Comparison of ENCODE assay signal across 10 mouse cellular contexts in genomic region chr12:72973161-72973560, GRCm38 (mm10). TPM values are rescaled to one million over a fixed set of nuclear protein-coding genes. Genes with fewer than 3 reads are reported as not detected.
A peak's percentile ranks its signal among the peaks of the same experiment; 100 is the strongest.
DNase-seq lines count a peak whose midpoint lies in the region; ATAC-seq and TF ChIP-seq lines count a peak whose summit lies in the region.
"Had no signal": no experiment of that assay in that cellular context is flagged by ENCODE, and none has a peak within 500 bp of the region (broad histone marks: within the 10 kb centered on the region; RNA-seq: fewer than 3 reads in every experiment).

No protein-coding gene starts in this region.

- peak; percentile 30 to 31 for DNase-seq in adrenal gland, adult 18-20 months (ENCODE audit: low spot score in 2 of 2)
- no peak for DNase-seq in adrenal gland, postnatal 4 days (ENCODE audit: low spot score in 2 of 2)
- DNase-seq in neural tube, embryonic 10.5 days (ENCODE audit: extremely low spot score, low spot score): peak; percentile 33
- peak; percentile 79 to 82 for DNase-seq in cerebellum, postnatal 10 days
- peak; percentile 59 for DNase-seq in induced T-regulatory cell, adult 2 months (ENCODE audit: low read depth)
- peak; percentile 60 for DNase-seq in limb, embryonic 11.5 days (ENCODE audit: low spot score)

- WGBS in neural tube, embryonic 15.5 days: 15% methylated on average over 6 of the region's 6 CpGs
- 12% methylated on average over 6 of the region's 6 CpGs for WGBS in limb, embryonic 11.5 days
- WGBS in small intestine, adult 2 months: 2% methylated on average over 6 of the region's 6 CpGs

- H3K9me3 ChIP-seq in neural tube, embryonic 15.5 days (replicated peaks): no peaks in the 10 kb centered on the region
- H3K9me3 ChIP-seq in limb, embryonic 11.5 days (ENCODE audit: control insufficient read depth, low read length): no peaks in the 10 kb centered on the region

- H3K27ac ChIP-seq in neural tube, embryonic 15.5 days (replicated peaks): no peak overlapping the region
- no peak overlapping the region for H3K27ac ChIP-seq in limb, embryonic 11.5 days (replicated peaks; ENCODE audit: low read depth, low read length)
- H3K27ac ChIP-seq in small intestine, adult 2 months (ENCODE audit: insufficient read depth, low read depth, low read length): no peak overlapping the region

- TF ChIP-seq POLR2A in small intestine, adult 2 months (IDR thresholded peaks at IDR 0.05; ENCODE audit: low read depth, low read length): no peak

- TF ChIP-seq CTCF in small intestine, adult 2 months (IDR thresholded peaks at IDR 0.05; ENCODE audit: extremely low read depth, insufficient read length, insufficient replicate concordance, low read depth, low read length): peak; percentile 44; the same call in 1 of the 2 replicates

- H3K4me1 ChIP-seq in neural tube, embryonic 15.5 days: 0 out of 2 replicates have a peak, but pooled peaks cover 7% of the 10 kb centered on the region
- H3K4me1 ChIP-seq in limb, embryonic 11.5 days (ENCODE audit: control insufficient read depth, insufficient read depth, low read length): peaks cover 6% of the 10 kb centered on the region; the same call in 1 of the 2 replicates
- no peaks in the 10 kb centered on the region for H3K4me1 ChIP-seq in small intestine, adult 2 months (ENCODE audit: control insufficient read depth, insufficient read depth, insufficient read length, low read length)

- H3K27me3 ChIP-seq in neural tube, embryonic 15.5 days (replicated peaks): peaks cover 23% of the 10 kb centered on the region
- H3K27me3 ChIP-seq in limb, embryonic 11.5 days (ENCODE audit: control insufficient read depth, insufficient read depth, low read length): 0 out of 2 replicates have a peak, but pooled peaks cover 2% of the 10 kb centered on the region
- peaks cover 2% of the 10 kb centered on the region; the same call in 1 of the 2 replicates for H3K27me3 ChIP-seq in small intestine, adult 2 months (ENCODE audit: control insufficient read depth, insufficient read depth, low read length)

- ATAC-seq in neural tube, embryonic 15.5 days (ENCODE audit: low FRiP score): no peak
- ATAC-seq in limb, embryonic 11.5 days (ENCODE audit: insufficient number of reproducible peaks, low FRiP score, low TSS enrichment, low read depth): no peak

- H3K36me3 ChIP-seq in neural tube, embryonic 15.5 days: no peaks in the 10 kb centered on the region
- no peaks in the 10 kb centered on the region for H3K36me3 ChIP-seq in limb, embryonic 11.5 days (ENCODE audit: control insufficient read depth, insufficient read depth, low read length)
- no peaks in the 10 kb centered on the region for H3K36me3 ChIP-seq in small intestine, adult 2 months (ENCODE audit: control insufficient read depth, insufficient read depth, low read length)

- H3K9ac ChIP-seq in neural tube, embryonic 15.5 days (replicated peaks): no peak overlapping the region
- no peak overlapping the region for H3K9ac ChIP-seq in limb, embryonic 11.5 days (ENCODE audit: low read length)

- no peak overlapping the region for H3K4me3 ChIP-seq in neural tube, embryonic 15.5 days (replicated peaks)
- H3K4me3 ChIP-seq in limb, embryonic 11.5 days (ENCODE audit: low read depth, low read length): no peak overlapping the region
- no peak overlapping the region for H3K4me3 ChIP-seq in small intestine, adult 2 months (ENCODE audit: low read depth, low read length)
- H3K4me3 ChIP-seq: myocyte had no signal

- no peak overlapping the region for H3K4me2 ChIP-seq in neural tube, embryonic 15.5 days
- no peak overlapping the region for H3K4me2 ChIP-seq in limb, embryonic 11.5 days (ENCODE audit: low read depth, severe bottlenecking)

RNA-seq across cellular contexts. Expression of gene 4930447C04Rik, which starts 32.6 kb away (rescaled TPM):
- total RNA-seq in adrenal gland, adult 18-20 months (2021): 1 to 10 TPM in 1 of 2 experiments, not detected in 1; 1.0 TPM
- 1 to 10 TPM; 2.2 to 3.1 TPM for total RNA-seq in adrenal gland, postnatal 4 days (2021)
- 7.4 and 9.7 TPM in 2 replicates for polyA plus RNA-seq in neural tube, embryonic 15.5 days (2015; fragmentation: Nextera tagmentation; extraction: Ambion mirVana)
- polyA plus RNA-seq in limb, embryonic 11.5 days (2014; fragmentation: Nextera tagmentation; extraction: Ambion mirVana): 2.6 and 4.1 TPM in 2 replicates
- polyA plus RNA-seq in small intestine, adult 2 months (2012; rRNA removed): not detected in 2 replicates
- polyA plus RNA-seq: C2C12, myocyte had no signal

RNA-seq across cellular contexts. Expression of gene Six6, which starts 33.5 kb away (rescaled TPM):
- not detected for total RNA-seq in adrenal gland, adult 18-20 months (2021)
- not detected for total RNA-seq in adrenal gland, postnatal 4 days (2021)
- polyA plus RNA-seq in neural tube, embryonic 15.5 days (2015; fragmentation: Nextera tagmentation; extraction: Ambion mirVana): not detected in 2 replicates
- not detected in 2 replicates for polyA plus RNA-seq in limb, embryonic 11.5 days (2014; fragmentation: Nextera tagmentation; extraction: Ambion mirVana)
- not detected in 2 replicates for polyA plus RNA-seq in small intestine, adult 2 months (2012; rRNA removed)
- polyA plus RNA-seq: C2C12, myocyte had no signal

Comparison
In these comparisons a context has a peak if more than half of its experiments do, and no peak if none do; other contexts are left out.
1. DNase-seq: peak in adrenal gland, adult 18-20 months (2 of 2), neural tube, embryonic 10.5 days (single experiment), cerebellum, postnatal 10 days (2 of 2), induced T-regulatory cell, adult 2 months (single experiment) and limb, embryonic 11.5 days (single experiment); none in adrenal gland, postnatal 4 days (0 of 2).